Mouse (Mus musculus): ENCODE measurements around the gene Galnt18.

Galnt18 gene

DNA sequence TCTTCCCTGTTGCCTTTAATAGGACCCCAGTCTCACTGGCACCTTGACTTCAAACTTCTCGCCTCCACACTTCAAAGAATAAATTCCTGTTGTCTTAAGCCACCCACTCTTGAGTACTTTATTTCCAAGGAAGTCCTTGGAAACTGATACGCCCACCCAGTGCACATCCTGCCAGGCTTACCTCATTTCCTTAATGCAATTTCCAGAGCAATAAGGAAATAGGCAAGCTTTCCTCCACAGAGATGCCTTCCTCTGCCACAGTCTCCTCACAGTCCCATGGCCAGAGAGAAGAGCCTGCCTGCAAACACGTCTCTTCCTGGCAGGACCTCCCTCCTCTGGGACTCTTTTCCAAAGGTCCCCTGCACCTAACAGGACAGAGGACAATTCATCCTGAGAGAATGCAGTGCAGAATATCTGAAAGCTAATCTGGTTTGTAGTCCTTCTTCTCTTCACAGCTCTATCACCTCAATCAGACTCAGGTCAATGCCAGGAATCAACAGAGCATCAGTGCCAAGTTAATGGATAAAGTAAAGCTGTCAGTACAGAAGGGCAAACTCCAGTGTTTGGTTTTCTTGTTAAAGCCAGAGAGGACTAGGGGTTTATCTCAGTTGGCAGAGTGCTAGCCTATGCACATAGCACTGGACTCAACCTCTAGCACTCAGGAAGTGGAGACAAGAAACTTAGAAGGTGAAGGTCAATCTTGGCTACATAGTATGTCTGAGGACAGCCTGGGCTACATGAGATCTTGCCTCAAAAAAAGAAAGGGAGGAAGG is 65.8 kb downstream of the Galnt18 start:
- DNase-seq (ENCODE audit: low read depth): no peak

DNA sequence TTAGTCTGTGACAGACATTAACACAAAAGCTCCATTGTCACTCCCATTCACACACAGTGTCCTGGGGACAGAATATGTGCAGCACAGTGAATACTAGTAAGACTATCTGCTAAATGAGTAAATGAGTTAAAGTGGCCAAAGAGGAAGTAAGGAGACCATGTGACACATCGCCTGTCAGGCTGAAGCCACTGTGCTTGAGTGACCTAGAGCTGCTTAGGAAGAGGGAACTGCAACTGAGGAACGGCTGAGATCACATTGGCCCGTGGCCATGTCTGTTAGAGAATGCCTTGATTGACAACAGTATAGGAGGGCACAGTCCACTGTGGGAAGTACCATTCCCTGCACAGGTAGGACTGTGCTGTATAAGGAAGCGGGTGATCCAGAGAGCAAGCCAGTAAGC is 67.0 kb downstream of the Galnt18 start:
- no peak for DNase-seq (ENCODE audit: low read depth)

DNA sequence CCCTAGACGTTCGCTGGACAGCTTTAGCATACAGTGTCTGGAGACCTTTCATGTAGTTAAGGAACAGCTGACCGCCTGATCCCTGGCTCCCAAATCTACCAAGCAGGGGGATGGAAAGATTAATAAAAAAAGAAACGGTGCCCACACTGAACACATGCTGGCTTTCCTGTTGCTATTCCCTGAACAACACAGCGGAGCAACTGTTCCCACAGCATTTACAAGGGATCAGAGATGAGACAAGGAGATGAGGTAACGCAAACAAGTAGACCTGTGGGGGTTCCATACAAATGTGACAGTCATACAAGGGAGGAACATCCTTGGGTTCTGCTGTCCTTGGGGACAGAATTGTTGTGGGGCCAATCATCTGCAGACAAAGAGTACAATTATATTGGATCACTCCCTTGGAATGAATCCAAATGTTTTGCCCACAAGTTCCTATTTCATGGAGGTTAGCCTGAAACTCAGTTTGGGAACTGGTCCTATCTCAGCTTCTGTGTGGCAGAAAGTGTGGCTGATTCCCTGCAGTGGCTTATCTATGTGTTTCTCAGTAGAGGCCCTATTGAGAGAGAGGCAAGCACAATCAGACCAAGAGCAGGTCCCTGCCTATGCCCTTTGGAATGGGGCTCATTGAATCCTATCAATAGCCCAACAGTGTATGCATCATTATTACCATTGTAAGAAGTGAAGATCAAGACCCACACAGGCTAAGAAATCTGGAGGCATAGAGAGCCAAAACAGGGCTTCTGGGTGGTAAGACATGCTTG is 68.5 kb downstream of the Galnt18 start:
- DNase-seq (ENCODE audit: low read depth): no peak

DNA sequence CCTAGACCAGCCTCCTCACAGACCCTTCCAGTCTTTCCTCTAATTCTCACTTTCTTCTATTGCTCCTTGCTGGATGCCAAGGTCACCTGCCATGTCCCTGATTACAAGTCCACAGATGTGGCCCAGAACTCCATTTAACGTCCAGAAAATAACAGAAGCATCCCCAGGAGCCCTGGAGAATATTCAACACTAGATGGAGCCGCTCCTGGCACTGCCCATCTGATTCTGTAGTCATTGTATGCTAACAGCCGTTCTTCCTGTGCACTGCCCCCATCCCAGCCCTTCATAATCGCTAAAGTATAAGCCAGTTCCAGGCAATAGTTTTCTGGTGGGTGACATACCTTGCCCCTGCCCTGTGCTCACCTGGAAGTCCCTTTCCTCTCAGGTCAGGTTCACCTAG is 69.5 kb downstream of the Galnt18 start:
- DNase-seq (ENCODE audit: low read depth): no peak

DNA sequence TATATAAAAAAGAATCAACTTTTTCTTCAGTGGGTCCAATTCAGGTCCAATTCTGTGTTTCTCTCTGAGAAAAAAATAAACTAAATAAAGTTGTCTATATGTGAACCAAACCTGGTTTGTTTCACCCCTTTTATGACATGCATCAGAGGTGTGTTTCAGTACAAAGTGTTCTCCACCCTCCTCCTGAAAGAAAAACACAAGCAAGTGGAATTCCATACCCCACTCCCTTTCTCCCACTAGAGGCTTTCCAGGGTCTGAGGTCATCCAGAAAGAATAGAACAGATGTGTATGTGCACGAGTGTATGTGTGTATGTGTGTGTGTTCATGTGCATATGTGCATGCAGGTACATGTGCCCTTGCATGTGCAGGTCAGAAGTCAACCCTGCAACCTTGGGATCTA is 71.2 kb downstream of the Galnt18 start:
- DNase-seq (ENCODE audit: low read depth): no peak

DNA sequence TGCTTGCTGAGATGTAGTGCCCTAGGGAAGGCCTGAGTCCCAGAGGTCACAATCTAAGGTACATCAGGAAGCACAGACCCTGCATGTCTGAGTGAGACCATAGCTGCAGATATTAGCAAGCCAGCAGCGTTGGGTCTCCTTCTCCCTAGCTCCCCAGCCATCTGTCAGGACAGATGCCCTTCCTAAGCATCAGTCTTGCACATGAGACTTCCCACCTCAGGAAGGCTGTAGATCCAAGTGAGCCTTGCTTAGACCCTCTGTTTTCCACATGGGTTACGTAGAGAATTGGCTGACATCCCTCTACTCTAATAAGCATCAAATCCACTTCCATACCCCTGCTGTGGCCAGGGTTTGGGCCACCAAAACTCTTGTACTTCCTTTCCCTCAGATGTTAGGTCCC is 76.8 kb downstream of the Galnt18 start:
- DNase-seq (ENCODE audit: low read depth): no peak

DNA sequence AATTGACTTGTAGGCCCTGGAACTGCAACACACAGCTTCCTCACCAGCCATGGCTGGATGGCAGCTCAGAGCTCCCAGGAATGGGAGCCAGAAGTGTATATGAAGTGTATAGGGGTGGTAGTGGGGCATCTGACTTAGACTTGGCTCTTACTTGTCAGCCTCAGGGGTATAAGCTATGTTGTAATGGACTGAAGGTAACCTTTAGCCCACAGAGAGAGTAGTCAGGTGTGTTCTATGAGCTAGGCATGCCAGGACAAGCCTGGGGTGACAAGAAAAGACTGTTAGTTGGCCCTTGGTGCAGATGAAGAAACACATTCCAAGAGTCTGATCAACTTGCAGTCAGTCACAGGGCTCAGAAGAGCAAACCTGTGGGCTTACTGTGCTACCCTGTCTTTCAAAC is 78.0 kb downstream of the Galnt18 start:
- DNase-seq (ENCODE audit: low read depth): no peak

DNA sequence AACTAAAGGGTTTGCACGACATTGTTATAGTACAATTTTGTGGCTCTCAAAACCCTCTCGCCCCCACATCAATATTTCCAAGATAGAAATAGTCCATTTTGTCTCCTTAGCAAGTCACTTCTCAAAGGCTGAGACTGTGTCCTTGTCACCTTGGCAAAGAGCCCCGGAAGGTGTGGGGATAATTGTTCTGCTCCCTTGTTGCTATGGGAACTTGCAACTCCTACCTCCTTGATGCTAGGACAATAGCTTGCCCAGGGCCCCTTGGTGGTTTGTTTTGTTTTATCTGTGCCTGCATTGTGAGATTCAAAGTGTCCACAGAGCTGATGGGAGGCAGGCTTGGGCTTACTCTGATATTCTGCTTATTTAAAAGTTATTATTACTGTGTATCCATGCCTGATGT is 80.3 kb downstream of the Galnt18 start:
- DNase-seq (ENCODE audit: low read depth): no peak

DNA sequence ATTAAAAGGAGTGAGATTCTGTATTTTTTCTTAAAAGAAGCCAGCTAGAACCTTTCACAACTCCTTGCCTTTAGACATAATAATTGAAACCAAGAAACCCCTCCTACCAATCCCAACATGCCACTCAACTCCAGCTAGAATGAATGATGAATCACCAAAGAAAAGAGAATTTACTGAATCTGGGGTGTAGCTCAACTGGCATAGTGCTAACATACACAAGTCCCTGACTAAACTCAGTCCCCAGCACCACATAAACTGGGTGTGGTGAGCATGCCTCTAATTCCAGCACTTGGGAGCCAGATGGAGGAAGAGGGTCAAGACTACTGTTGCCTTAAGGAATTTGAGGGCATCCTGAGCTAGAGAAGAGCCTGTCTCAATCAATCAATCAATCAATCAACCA is 83.6 kb downstream of the Galnt18 start:
- DNase-seq (ENCODE audit: low read depth): no peak

DNA sequence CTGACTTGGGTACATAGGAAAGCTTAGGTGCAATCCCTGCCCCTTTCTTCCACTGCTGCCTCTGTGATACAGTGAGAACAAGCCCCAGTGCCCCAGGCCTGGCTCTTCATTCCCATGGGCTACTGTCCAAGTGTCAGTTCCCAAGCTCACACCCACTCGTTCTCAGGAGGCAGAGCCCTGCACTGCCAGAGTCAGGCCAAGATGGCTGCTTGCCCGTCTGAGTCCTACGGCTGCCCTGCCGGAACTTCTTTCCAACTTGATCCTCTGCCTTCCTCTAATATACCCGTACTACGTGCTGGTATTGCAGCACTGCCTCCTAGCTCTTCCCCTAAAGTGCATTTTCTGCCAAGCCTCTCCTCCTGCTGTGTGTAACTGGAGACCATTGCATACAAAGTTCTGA is 85.5 kb downstream of the Galnt18 start:
- no peak for DNase-seq (ENCODE audit: low read depth)

DNA sequence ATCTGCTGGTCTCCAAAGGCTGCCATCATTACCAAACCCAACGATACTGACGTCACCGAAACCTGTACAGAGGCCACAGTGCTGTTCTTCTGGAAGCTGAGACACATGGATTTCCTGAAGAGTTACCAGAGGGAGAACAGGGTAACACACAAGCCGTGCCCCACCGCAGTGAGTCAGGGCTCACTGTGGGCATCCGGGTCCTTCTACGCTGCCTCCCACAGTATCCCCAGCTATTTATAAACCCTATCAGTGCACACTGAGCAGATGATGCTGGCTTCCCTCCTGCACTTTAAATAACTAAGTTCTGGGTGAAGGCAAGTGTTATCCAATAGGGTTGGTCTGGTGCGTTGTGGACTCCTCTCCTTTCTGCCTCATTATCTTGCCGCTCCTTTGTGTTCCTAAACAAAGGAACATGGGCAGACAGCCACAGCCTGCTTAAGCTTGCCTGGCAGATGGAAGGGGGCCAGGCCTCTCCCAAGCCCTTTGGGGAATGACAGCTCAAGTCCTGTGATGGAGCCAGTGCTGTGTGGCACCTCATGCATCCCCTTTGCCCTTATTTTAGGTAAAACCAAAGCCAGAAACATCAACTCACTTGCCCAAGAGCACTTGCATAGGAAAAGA is 87.0 kb downstream of the Galnt18 start:
- DNase-seq (ENCODE audit: low read depth): no peak

DNA sequence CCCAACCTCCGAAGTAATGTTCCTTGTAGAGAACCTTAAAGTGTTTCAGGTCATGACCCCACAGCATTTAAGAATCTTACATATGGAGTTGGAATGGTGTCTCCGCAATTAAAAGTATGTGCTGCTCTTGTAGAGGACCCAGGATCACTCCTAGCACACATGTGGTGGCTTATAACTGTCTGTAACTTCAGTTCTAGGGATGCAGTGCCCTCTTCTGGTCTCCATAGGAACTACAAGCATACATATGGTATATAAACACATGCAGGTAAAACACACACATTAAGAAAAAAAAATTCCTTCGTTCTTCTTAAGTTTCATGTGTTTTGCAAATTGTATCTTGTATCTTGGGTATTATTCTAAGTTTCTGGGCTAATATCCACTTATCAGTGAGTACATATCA is 99.7 kb downstream of the Galnt18 start:
- DNase-seq (ENCODE audit: low read depth): no peak

DNA sequence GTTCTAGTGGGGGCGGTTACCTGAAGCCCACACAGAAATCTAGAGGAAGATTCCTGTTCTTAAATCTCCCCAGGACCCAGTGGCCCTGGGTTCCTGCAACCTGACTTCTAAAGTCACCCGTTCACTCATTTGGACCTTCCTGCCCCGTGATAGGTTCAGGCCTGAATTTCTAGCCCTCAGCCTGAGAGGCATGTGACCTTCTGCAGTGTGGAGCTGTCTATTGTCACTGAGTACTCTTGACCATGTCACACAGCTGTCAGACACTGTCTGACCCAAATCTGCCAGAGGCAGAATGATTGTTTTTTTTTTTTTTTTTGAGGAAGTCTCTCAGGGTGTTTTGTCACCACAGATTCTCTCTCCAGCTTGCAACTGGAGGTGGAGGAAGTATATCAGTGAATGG is 103.3 kb downstream of the Galnt18 start:
- no peak for DNase-seq (ENCODE audit: low read depth)

DNA sequence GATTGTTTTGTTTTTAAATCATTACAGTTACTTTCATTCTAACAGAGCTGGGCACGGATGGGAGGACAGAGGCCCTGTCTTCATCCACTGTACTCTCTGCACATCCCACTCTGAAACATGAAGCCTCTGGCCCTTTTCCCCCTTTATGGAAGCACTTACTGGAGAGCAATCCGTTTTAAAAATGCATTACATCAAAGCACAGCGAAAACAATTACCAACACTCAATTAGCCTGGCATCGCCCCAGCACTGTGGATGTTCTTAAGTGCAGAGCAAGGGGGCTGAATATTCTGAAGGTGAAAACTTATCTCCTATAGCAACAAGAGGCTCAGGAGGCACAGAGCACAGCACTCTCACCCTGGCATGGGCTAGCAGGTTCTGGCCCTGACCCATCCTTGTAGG is 107.3 kb downstream of the Galnt18 start:
- DNase-seq (ENCODE audit: low read depth): no peak

DNA sequence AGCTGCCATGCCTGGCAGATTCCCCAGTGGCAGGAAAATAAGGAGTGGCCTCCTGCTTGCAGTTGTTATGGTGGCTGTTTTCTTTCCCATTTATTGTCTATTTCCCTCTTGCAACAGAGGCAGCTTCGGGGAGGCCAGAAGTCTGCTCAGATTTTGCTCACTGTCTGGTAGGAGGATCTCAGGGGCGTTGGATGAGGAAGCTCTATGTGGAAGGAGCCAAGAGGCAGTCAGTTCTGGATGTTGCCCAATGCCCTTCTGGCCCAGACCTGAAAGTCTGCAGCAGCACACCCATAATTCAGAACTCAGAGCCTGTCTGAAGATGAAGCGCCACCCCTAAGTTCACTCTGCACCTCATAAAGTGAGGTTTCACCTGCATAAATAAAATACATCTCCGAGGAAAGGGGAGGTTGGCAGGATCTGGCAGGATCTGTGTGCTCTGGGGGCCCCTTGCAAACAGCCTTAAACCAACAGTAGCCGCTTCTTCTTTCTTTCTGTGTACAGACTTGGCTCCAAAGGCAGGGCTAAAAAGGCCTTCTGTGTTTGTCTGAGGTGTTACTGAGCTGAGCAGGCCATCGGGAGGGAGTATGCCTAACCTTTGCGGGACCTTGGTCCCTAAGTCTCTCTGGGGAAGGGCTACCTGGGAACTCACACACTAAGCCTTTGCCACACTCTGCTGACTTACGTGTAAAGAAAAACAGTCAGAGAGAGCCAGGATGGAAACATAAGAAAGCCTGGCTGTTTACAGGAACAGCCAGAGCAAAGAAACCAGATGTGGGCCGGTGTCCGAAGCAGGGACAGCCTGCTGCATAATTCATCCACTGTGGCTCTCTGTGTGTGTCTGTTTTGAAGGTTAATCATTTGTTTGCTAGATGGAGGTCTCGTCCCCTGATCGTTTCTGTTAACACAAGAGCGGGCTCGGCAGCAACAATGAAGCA is 116.4 kb downstream of the Galnt18 start:
- no peak for DNase-seq (ENCODE audit: low read depth)

DNA sequence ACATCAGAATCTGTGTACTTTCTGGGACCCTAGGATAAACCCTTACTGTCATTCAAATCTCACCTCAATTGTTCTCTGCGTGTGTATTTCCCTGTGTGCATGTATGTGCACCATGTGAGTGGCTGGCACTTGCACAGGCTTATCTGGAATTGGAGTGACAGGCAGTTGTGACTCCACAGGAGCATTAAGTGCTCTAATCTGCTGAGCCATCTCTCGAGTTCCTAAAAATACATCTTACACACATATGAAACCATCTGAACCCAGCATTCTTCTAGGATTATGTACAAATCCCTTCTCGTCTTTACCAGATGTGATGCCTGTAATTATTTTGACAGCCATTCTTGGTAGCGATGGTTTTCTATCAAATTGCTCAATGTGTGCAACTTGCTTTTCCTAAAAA is 121.2 kb downstream of the Galnt18 start:
- DNase-seq (ENCODE audit: low read depth): no peak

DNA sequence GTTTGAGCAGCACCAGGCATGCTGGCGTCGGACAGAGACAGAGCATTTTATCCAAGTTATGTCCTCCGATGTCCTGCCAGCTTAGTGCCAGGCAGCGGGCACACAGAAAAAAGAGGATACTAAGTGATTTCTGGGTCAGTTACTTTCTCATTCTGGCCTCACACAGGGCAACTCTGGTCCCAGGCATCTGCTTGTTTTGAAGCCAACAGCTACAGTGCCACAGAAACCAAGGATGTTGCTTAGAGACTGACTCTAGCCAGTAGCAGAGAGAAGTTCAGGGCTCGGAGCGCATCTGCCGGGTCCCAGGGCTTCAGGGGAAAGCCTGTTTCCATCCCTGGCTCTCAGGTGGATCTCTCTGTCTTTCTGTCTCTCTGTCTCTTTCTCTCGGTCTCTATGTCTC is 124.8 kb downstream of the Galnt18 start:
- no peak for DNase-seq (ENCODE audit: low read depth)

DNA sequence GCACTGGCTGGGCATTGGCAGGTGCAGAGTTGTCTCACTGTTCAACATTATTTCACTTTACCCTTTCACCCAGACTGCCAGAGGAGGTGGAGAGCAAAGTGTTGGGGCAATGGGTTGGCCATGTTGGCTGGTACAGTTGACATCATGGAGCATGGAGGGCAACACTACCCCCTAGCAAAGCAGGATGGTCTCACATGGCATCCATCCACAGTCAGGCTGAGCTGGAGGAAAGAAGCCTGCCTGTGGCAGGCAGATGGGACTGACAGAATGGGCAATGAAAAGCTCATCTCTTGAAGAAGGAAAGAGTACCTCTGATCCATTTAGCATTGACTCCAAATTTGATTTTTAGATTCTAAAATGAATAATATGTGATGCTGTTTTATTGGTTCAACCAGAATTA is 125.3 kb downstream of the Galnt18 start:
- DNase-seq (ENCODE audit: low read depth): no peak

DNA sequence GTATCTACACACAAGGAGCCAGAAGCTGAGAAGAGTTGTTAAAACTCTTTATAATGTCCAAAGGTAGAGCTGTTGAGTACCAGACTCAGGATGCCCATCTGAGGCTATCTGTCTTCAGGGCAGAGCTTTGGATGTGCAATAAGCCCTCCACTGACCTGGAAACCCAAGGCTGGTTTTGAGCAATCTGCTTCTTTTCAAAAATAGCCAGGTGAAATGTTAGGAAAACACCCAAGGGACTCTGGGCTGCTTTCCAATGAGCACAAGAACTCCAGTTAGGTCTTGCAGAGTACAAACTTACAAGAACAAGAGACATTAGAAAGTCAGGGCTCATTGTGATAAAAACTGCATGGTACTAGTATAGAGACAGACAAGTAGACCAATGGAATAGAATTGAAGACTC is 135.4 kb downstream of the Galnt18 start:
- no peak for DNase-seq (ENCODE audit: low read depth)

DNA sequence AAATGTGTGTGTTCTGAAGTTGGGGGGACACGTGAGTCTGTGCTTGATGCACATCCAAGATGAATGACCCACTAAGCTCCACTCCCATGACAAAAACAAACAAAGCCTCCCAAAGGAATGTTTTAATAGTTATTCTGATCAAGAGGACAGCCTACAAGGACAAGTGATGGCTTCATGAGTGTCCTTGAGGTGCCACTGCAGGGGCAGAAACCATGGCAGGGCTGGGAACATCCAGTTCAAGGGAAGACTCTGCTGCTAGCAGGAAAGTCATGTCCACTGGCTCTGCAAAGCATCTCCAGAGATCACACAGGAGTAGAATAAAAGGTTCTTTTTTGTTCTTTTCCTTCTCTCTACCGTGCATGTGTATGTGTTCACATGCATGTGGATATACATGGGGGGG is 140.9 kb downstream of the Galnt18 start:
- DNase-seq (ENCODE audit: low read depth): no peak

DNA sequence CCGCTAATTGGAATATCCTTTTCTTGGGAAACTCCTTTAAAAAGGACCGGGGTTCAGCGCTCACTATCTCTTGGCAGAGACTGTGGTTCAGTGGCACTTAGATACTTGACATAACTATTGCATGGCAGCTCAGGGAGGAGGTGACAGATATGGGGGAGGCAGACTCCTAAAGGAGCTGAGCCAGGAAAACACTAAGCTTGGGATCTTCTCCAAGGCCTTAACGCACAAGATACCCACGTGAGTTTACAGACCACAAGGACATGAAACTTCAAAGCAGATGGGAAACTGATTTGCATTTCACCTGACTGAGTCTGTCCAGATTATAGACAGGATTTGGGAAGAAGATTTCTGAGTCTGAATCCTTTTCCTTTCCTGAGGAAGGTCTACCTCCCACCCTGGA is 141.3 kb downstream of the Galnt18 start:
- DNase-seq (ENCODE audit: low read depth): no peak

DNA sequence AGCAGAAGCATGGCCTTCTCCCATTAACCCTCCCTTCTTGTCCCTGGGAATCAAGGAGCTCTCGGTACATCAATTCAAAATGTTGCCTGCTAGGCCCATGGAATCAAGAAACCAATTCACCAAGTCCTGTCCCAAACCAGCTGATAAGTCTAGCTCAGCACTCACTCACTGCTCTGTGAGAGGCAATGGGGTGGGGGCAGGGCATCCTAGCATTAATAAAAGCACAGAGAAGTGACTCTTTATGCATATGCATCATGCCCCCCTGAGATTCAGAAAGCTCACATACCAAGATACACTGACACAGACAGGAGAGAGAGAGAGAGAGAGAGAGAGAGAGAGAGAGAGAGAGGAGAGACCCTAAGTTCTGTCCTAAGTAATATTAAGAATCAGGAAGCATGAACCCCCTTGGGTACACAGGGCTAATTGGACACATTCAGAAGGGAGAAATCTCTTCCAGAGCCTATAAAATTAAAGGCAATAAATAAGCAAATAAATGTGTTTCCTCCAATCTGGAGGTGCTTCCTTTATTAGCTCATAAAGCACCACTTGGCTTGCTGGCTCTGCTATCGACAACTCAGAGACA is 141.8 kb downstream of the Galnt18 start:
- no peak for DNase-seq (ENCODE audit: low read depth)
